Mouse (Mus musculus) C2C12 (cell line): ENCODE measurements around the gene Hist1h2aa.

Experiments used
- CTCF ChIP-seq: IDR thresholded peaks from one replicate; pipeline ENCODE4 v1.5.1; 2011; ENCODE audit not compliant: control insufficient read depth, insufficient read depth, insufficient read length
- MYOG ChIP-seq: IDR thresholded peaks from one replicate; pipeline ENCODE4 v1.6.1; 2011; ENCODE audit not compliant: control insufficient read depth, insufficient read length; ENCODE audit errors: extremely low read depth

- TF ChIP-seq CTCF (no peak), MYOG (no peak)
Measured at GRCm38 (mm10) chr13:23887026-23887725, 47.1 kb upstream of the Hist1h2aa start.
